Mouse (Mus musculus) kidney, adult 2 months (tissue): ENCODE measurements at regions not wholly inside any gene's neighbourhood (a gene's known extent, or its start where the extent isn't known, plus 50 kb on each side); places are given as distances from the start of the nearest gene placed in this dataset.

Experiments
- CTCF ChIP-seq: fragments of 200-500 bp; conservative IDR thresholded peaks from 2 replicates; pipeline ENCODE4 v1.5.1; 2011; ENCODE audit warnings: low read depth, mild to moderate bottlenecking, control low read depth, low read length, moderate library complexity, mixed read lengths; ENCODE audit not compliant: insufficient read depth, insufficient read length
- POLR2A ChIP-seq: fragments of 200-500 bp; IDR thresholded peaks from one replicate; pipeline ENCODE4 v1.6.1; 2011; ENCODE audit warnings: low read depth, low read length, control low read depth

GRCm38 (mm10) chr9:49905703-49906102, 107.0 kb upstream of the Ncam1 start:
- TF ChIP-seq CTCF (no peak), POLR2A (no peak)
